Mouse (Mus musculus) C2C12 (cell line): ENCODE data around the gene Fitm1.

Source experiments
- CEBPB ChIP-seq: IDR thresholded peaks from one replicate; pipeline ENCODE4 v1.6.1; 2011; ENCODE audit warnings: low read depth, mild to moderate bottlenecking, control low read depth, moderate library complexity
- CTCF ChIP-seq: IDR thresholded peaks from one replicate; pipeline ENCODE4 v1.5.1; 2011; ENCODE audit not compliant: control insufficient read depth, insufficient read depth, insufficient read length
- MAX ChIP-seq: IDR thresholded peaks from one replicate; pipeline ENCODE4 v1.6.1; 2011; ENCODE audit warnings: mild to moderate bottlenecking, control low read depth
- MYOD1 ChIP-seq: IDR thresholded peaks from one replicate; pipeline ENCODE4 v1.6.1; 2011; ENCODE audit warnings: low read depth; ENCODE audit not compliant: control insufficient read depth, insufficient read length

DNA sequence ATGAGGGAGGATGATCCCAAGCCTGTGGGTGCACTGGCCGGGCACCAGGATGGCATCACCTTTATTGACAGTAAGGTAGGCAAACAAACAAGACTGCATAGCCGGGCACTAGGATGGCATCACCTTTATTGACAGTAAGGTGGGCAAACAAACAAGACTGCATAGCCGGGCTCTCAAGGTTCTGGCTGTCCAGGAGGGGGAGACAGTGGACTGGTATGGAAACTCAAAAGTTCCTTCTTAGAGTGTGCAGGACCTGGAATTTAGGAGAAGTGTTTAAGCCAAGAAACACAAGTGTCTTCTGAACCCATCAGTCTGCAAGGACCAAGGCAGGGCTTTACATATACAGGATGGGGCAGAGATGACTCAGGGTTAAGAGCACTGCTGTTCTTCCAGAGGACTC, 9.7 kb upstream of the Fitm1 start:
- TF ChIP-seq CTCF, result no peak
- TF ChIP-seq MAX, result no peak
- TF ChIP-seq MYOD1, result no peak
- no peak for TF ChIP-seq CEBPB
